Comparison of ENCODE assay signal across 8 mouse cellular contexts in genomic region chr8:105825506-105825905, GRCm38 (mm10). TPM values are rescaled to one million over a fixed set of nuclear protein-coding genes. Genes with fewer than 3 reads are reported as not detected.
DNase-seq lines count a peak whose midpoint lies in the region; ATAC-seq and TF ChIP-seq lines count a peak whose summit lies in the region.

No protein-coding gene starts in this region.

- no peak for TF ChIP-seq POLR2A in cerebellum, adult 2 months (IDR thresholded peaks at IDR 0.05; ENCODE audit: borderline replicate concordance, insufficient read depth, low read length)

- ATAC-seq in hindbrain, embryonic 11.5 days (ENCODE audit: low FRiP score): no peak

- H3K9ac ChIP-seq in hindbrain, embryonic 11.5 days (ENCODE audit: low read depth, low read length): peak overlapping the region; percentile 97; the same call in 1 of the 2 replicates

- peaks cover 61% of the 10 kb centered on the region for H3K79me2 ChIP-seq in macrophage (ENCODE audit: inconsistent target)

- no peaks in the 10 kb centered on the region for H3K9me3 ChIP-seq in E14TG2a.4 (ENCODE audit: low read length)
- H3K9me3 ChIP-seq in hindbrain, embryonic 11.5 days (ENCODE audit: control insufficient read depth, low read length): no peaks in the 10 kb centered on the region

- H3K4me1 ChIP-seq in cerebellum, adult 2 months (ENCODE audit: control insufficient read depth, insufficient read depth, low read length): peaks cover 18% of the 10 kb centered on the region
- H3K4me1 ChIP-seq in E14TG2a.4 (replicated peaks; ENCODE audit: low read depth, low read length): peaks cover 29% of the 10 kb centered on the region
- peaks cover 5% of the 10 kb centered on the region for H3K4me1 ChIP-seq in hindbrain, embryonic 11.5 days (replicated peaks; ENCODE audit: control insufficient read depth, insufficient read depth, low read length)

- H3K4me3 ChIP-seq in cerebellum, adult 2 months (replicated peaks; ENCODE audit: insufficient read depth, low read depth, low read length): peak overlapping the region; percentile 7
- peak overlapping the region; percentile 99 for H3K4me3 ChIP-seq in E14TG2a.4 (replicated peaks; ENCODE audit: low read length)
- H3K4me3 ChIP-seq in hindbrain, embryonic 11.5 days (ENCODE audit: low read depth, low read length): peak overlapping the region; percentile 99; the same call in 1 of the 2 replicates
- peak overlapping the region; percentile 100 for H3K4me3 ChIP-seq in macrophage (ENCODE audit: inconsistent target)

- no peak overlapping the region for H3K27ac ChIP-seq in cerebellum, adult 2 months (ENCODE audit: insufficient read depth, low read length)
- H3K27ac ChIP-seq in hindbrain, embryonic 11.5 days (ENCODE audit: low read depth, low read length): no peak overlapping the region
- peak overlapping the region; percentile 89 for H3K27ac ChIP-seq in macrophage

- 84% methylated on average over 4 of the region's 4 CpGs for WGBS in cerebellum, adult 2 months
- 78% methylated on average over 4 of the region's 4 CpGs for WGBS in hindbrain, embryonic 11.5 days
- WGBS in macrophage (ENCODE audit: missing documents): 23% methylated on average over 4 of the region's 4 CpGs

- H3K4me2 ChIP-seq in hindbrain, embryonic 11.5 days (replicated peaks; ENCODE audit: low read depth, low read length): peak overlapping the region; percentile 55; the same call in 1 of the 2 replicates

- H3K27me3 ChIP-seq in cerebellum, adult 2 months (ENCODE audit: control insufficient read depth, insufficient read depth, low read length): no peaks in the 10 kb centered on the region
- H3K27me3 ChIP-seq in E14TG2a.4 (ENCODE audit: insufficient read depth, low read length): no peaks in the 10 kb centered on the region
- no peaks in the 10 kb centered on the region for H3K27me3 ChIP-seq in hindbrain, embryonic 11.5 days (ENCODE audit: control insufficient read depth, insufficient read depth, low read length)

- no peak for DNase-seq in cerebellum, adult 2 months
- no peak for DNase-seq in cerebellum, postnatal 10 days
- DNase-seq in hindbrain, embryonic 11.5 days (ENCODE audit: low spot score): no peak
- DNase-seq in ovary, adult 18-20 months (ENCODE audit: low spot score): no peak
- no peak for DNase-seq in MN1 (ENCODE audit: low spot score)
- no peak for DNase-seq in urinary bladder, adult 2 months (ENCODE audit: low spot score)

- TF ChIP-seq CTCF in cerebellum, adult 2 months (IDR thresholded peaks at IDR 0.05; ENCODE audit: borderline replicate concordance, insufficient read depth, low read depth, low read length): no peak
- TF ChIP-seq CTCF in E14TG2a.4 (conservative IDR thresholded peaks at IDR 0.05; ENCODE audit: low read length): no peak

- H3K36me3 ChIP-seq in E14TG2a.4 (ENCODE audit: insufficient read depth, low read length): peaks cover 46% of the 10 kb centered on the region
- H3K36me3 ChIP-seq in hindbrain, embryonic 11.5 days (ENCODE audit: control insufficient read depth, insufficient read depth, low read length): peaks cover 10% of the 10 kb centered on the region
- H3K36me3 ChIP-seq in macrophage (ENCODE audit: inconsistent target): peaks cover 17% of the 10 kb centered on the region; the same call in 1 of the 2 replicates

RNA-seq across cellular contexts. Expression of gene Ranbp10, which starts 1.6 kb away (rescaled TPM):
- 30.5 and 32.1 TPM in 2 replicates for polyA plus RNA-seq in cerebellum, adult 2 months (2012; rRNA removed)
- polyA plus RNA-seq in hindbrain, embryonic 11.5 days (2014; fragmentation: Nextera tagmentation; extraction: Ambion mirVana): 13.7 and 17.8 TPM in 2 replicates
- 100 to 1,000 TPM in 5 of 26 experiments, 10 to 100 TPM in 21; 38.8 to 151 (median 78.5) TPM for total RNA-seq in macrophage (2018; cell fraction: chromatin; rRNA removed)
- total RNA-seq in macrophage (2018; cell fraction: cytosol; rRNA removed): 10 to 100 TPM; 18.9 to 48.5 (median 31.8) TPM
- total RNA-seq in macrophage (2018; cell fraction: nucleus; rRNA removed): 100 to 1,000 TPM in 3 of 26 experiments, 10 to 100 TPM in 23; 34.2 to 108 (median 55.8) TPM
- polyA plus RNA-seq in macrophage (2018): 16.5 to 33.9 TPM (median 23.7 TPM) in 3 replicates
- polyA plus RNA-seq in urinary bladder, adult 2 months (2012; rRNA removed): 17.7 and 18.2 TPM in 2 replicates

RNA-seq across cellular contexts. Expression of gene Tsnaxip1, which starts 2.0 kb away (rescaled TPM):
- polyA plus RNA-seq in cerebellum, adult 2 months (2012; rRNA removed): 0.25 and 0.98 TPM in 2 replicates
- polyA plus RNA-seq in hindbrain, embryonic 11.5 days (2014; fragmentation: Nextera tagmentation; extraction: Ambion mirVana): 1.2 and 1.4 TPM in 2 replicates
- not detected for total RNA-seq in macrophage (2018; cell fraction: chromatin; rRNA removed)
- under 1 TPM in 1 of 26 experiments, not detected in 25; 0.08 TPM for total RNA-seq in macrophage (2018; cell fraction: cytosol; rRNA removed)
- total RNA-seq in macrophage (2018; cell fraction: nucleus; rRNA removed): not detected
- polyA plus RNA-seq in macrophage (2018): not detected in 3 replicates
- not detected in 2 replicates for polyA plus RNA-seq in urinary bladder, adult 2 months (2012; rRNA removed)

RNA-seq across cellular contexts. Expression of gene Cenpt, which starts 27.6 kb away (rescaled TPM):
- 27.8 and 30.8 TPM in 2 replicates for polyA plus RNA-seq in cerebellum, adult 2 months (2012; rRNA removed)
- polyA plus RNA-seq in hindbrain, embryonic 11.5 days (2014; fragmentation: Nextera tagmentation; extraction: Ambion mirVana): 55.4 TPM in 2 replicates
- total RNA-seq in macrophage (2018; cell fraction: chromatin; rRNA removed): 10 to 100 TPM; 13.8 to 71.8 (median 29.6) TPM
- total RNA-seq in macrophage (2018; cell fraction: cytosol; rRNA removed): 1 to 10 TPM; 5.8 to 10.0 (median 7.8) TPM
- 10 to 100 TPM in 24 of 26 experiments, 1 to 10 TPM in 2; 6.8 to 55.5 (median 18.6) TPM for total RNA-seq in macrophage (2018; cell fraction: nucleus; rRNA removed)
- 7.2 to 13.3 TPM (median 8.2 TPM) in 3 replicates for polyA plus RNA-seq in macrophage (2018)
- polyA plus RNA-seq in urinary bladder, adult 2 months (2012; rRNA removed): 14.5 and 21.2 TPM in 2 replicates

RNA-seq across cellular contexts. Expression of gene Thap11, which starts 29.4 kb away (rescaled TPM):
- 52.0 and 53.5 TPM in 2 replicates for polyA plus RNA-seq in cerebellum, adult 2 months (2012; rRNA removed)
- 60.5 and 66.7 TPM in 2 replicates for polyA plus RNA-seq in hindbrain, embryonic 11.5 days (2014; fragmentation: Nextera tagmentation; extraction: Ambion mirVana)
- 1 to 10 TPM in 15 of 26 experiments, under 1 TPM in 6, not detected in 5; 0.47 to 8.6 (median 1.4) TPM for total RNA-seq in macrophage (2018; cell fraction: chromatin; rRNA removed)
- 10 to 100 TPM in 20 of 26 experiments, 1 to 10 TPM in 6; 6.1 to 27.5 (median 17.0) TPM for total RNA-seq in macrophage (2018; cell fraction: cytosol; rRNA removed)
- 10 to 100 TPM in 5 of 26 experiments, 1 to 10 TPM in 21; 1.1 to 14.5 (median 6.3) TPM for total RNA-seq in macrophage (2018; cell fraction: nucleus; rRNA removed)
- polyA plus RNA-seq in macrophage (2018): 8.3 to 23.6 TPM (median 20.4 TPM) in 3 replicates
- 42.2 and 44.4 TPM in 2 replicates for polyA plus RNA-seq in urinary bladder, adult 2 months (2012; rRNA removed)

RNA-seq across cellular contexts. Expression of gene Nutf2, which starts 34.9 kb away (rescaled TPM):
- polyA plus RNA-seq in cerebellum, adult 2 months (2012; rRNA removed): 104 and 111 TPM in 2 replicates
- 256 and 278 TPM in 2 replicates for polyA plus RNA-seq in hindbrain, embryonic 11.5 days (2014; fragmentation: Nextera tagmentation; extraction: Ambion mirVana)
- 10 to 100 TPM in 15 of 26 experiments, 1 to 10 TPM in 7, not detected in 4; 3.1 to 27.1 (median 13.1) TPM for total RNA-seq in macrophage (2018; cell fraction: chromatin; rRNA removed)
- 10 to 100 TPM; 36.2 to 66.6 (median 50.1) TPM for total RNA-seq in macrophage (2018; cell fraction: cytosol; rRNA removed)
- 10 to 100 TPM in 15 of 26 experiments, 1 to 10 TPM in 10, not detected in 1; 4.8 to 43.3 (median 14.3) TPM for total RNA-seq in macrophage (2018; cell fraction: nucleus; rRNA removed)
- polyA plus RNA-seq in macrophage (2018): 53.1 to 154 TPM (median 76.1 TPM) in 3 replicates
- polyA plus RNA-seq in urinary bladder, adult 2 months (2012; rRNA removed): 79.8 and 95.3 TPM in 2 replicates

Comparison
In these comparisons a context has a peak if more than half of its experiments do, and no peak if none do; other contexts are left out.
1. H3K4me3 ChIP-seq: peak in every context shown above with its lines; median percentile 100 in macrophage; 99 in E14TG2a.4; 99 in hindbrain, embryonic 11.5 days; 7 in cerebellum, adult 2 months.